In the genomic region with DNA sequence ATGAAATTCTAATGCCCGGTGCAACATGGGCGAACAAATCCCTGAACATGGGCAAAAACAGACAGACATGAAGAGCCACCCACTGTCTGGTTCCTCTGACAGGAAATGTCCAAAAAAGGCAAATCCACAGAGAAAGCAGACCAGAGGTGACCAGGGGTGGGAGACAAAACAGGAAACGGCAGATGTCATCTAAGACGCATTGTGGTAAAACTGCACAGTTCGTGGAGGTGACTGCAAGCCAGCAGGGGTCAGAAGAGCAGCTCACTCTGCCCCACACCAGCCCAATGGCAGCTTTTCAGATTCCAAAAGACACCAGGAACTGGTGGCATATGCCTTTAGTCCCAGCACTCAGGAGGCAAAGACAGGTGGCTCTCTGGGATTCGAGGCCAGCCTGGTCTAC, we compare ENCODE assay signal across 8 mouse cellular contexts. TPM values are rescaled to one million over a fixed set of nuclear protein-coding genes. Genes with fewer than 3 reads are reported as not detected.
DNase-seq lines count a peak whose midpoint lies in the region; ATAC-seq and TF ChIP-seq lines count a peak whose summit lies in the region.

No protein-coding gene starts in this region.

- peaks cover 22% of the 10 kb centered on the region for H3K4me1 ChIP-seq in bone marrow, adult 2 months (ENCODE audit: control insufficient read depth, insufficient read depth, low read length)
- peaks cover 29% of the 10 kb centered on the region for H3K4me1 ChIP-seq in liver, embryonic 16.5 days (ENCODE audit: control insufficient read depth, low read depth, low read length)
- H3K4me1 ChIP-seq in stomach, embryonic 16.5 days (ENCODE audit: control insufficient read depth, insufficient read depth, low read length) = peaks cover 32% of the 10 kb centered on the region
- H3K4me1 ChIP-seq in forebrain, embryonic 11.5 days (replicated peaks; ENCODE audit: control insufficient read depth, insufficient read depth, low read length) = peaks cover 3% of the 10 kb centered on the region; the same call in 1 of the 2 replicates

- H3K4me2 ChIP-seq in liver, embryonic 16.5 days (ENCODE audit: low read depth, low read length) = no peak overlapping the region
- H3K4me2 ChIP-seq in stomach, embryonic 16.5 days (ENCODE audit: low read depth, low read length) = no peak overlapping the region
- H3K4me2 ChIP-seq in forebrain, embryonic 11.5 days (ENCODE audit: low read depth, low read length, severe bottlenecking) = no peak overlapping the region

- H3K27me3 ChIP-seq in liver, embryonic 16.5 days (ENCODE audit: control insufficient read depth, insufficient read depth, low read depth, low read length) = no peaks in the 10 kb centered on the region
- no peaks in the 10 kb centered on the region for H3K27me3 ChIP-seq in stomach, embryonic 16.5 days (ENCODE audit: control insufficient read depth, insufficient read depth, low read length)
- H3K27me3 ChIP-seq in forebrain, embryonic 11.5 days (ENCODE audit: control insufficient read depth, insufficient read depth, low read length) = no peaks in the 10 kb centered on the region

- peak overlapping the region; percentile 87 for H3K27ac ChIP-seq in bone marrow, adult 2 months (ENCODE audit: control insufficient read depth, insufficient read depth, low read depth, low read length, poor library complexity)
- H3K27ac ChIP-seq in liver, embryonic 16.5 days (ENCODE audit: low read length) = peak overlapping the region; percentile 75
- peak overlapping the region; percentile 95 for H3K27ac ChIP-seq in stomach, embryonic 16.5 days (ENCODE audit: low read length)
- H3K27ac ChIP-seq in forebrain, embryonic 11.5 days (ENCODE audit: low read depth, low read length) = no peak overlapping the region

- H3K9ac ChIP-seq in liver, embryonic 16.5 days (ENCODE audit: low read depth, low read length) = no peak overlapping the region
- peak overlapping the region; percentile 48; the same call in 1 of the 2 replicates for H3K9ac ChIP-seq in stomach, embryonic 16.5 days (ENCODE audit: low read length)
- no peak overlapping the region for H3K9ac ChIP-seq in forebrain, embryonic 11.5 days (ENCODE audit: low read length)

- 18% methylated on average over 6 of the region's 6 CpGs for WGBS in bone marrow, adult 2 months
- WGBS in liver, embryonic 16.5 days (ENCODE audit: insufficient replicate concordance) = 27% methylated on average over 6 of the region's 6 CpGs
- 47% methylated on average over 6 of the region's 6 CpGs for WGBS in stomach, embryonic 16.5 days
- WGBS in forebrain, embryonic 11.5 days = 75% methylated on average over 6 of the region's 6 CpGs

- TF ChIP-seq POLR2A in bone marrow, adult 2 months (IDR thresholded peaks at IDR 0.05; ENCODE audit: borderline replicate concordance, control insufficient read depth, low read depth, low read length) = no peak

- TF ChIP-seq CTCF in bone marrow, adult 2 months (IDR thresholded peaks at IDR 0.05; ENCODE audit: control insufficient read depth, insufficient read depth, low read length) = peak; percentile 78

- H3K9me3 ChIP-seq in liver, embryonic 16.5 days (replicated peaks; ENCODE audit: control insufficient read depth, low read length) = no peaks in the 10 kb centered on the region
- H3K9me3 ChIP-seq in stomach, embryonic 16.5 days (replicated peaks; ENCODE audit: control insufficient read depth, low read length) = no peaks in the 10 kb centered on the region
- H3K9me3 ChIP-seq in forebrain, embryonic 11.5 days (ENCODE audit: control insufficient read depth, low read length) = no peaks in the 10 kb centered on the region

- peak; percentile 27 for ATAC-seq in liver, embryonic 16.5 days (ENCODE audit: low read depth)
- no peak for ATAC-seq in stomach, embryonic 16.5 days (ENCODE audit: insufficient read depth, low FRiP score)
- ATAC-seq in forebrain, embryonic 11.5 days (replicated peaks; ENCODE audit: low FRiP score) = no peak

- no peaks in the 10 kb centered on the region; the same call in 1 of the 2 replicates for H3K36me3 ChIP-seq in liver, embryonic 16.5 days (ENCODE audit: control insufficient read depth, insufficient read depth)
- H3K36me3 ChIP-seq in stomach, embryonic 16.5 days (ENCODE audit: control insufficient read depth, insufficient read depth, low read length) = 0 out of 2 replicates have a peak, but pooled peaks cover 4% of the 10 kb centered on the region
- no peaks in the 10 kb centered on the region for H3K36me3 ChIP-seq in forebrain, embryonic 11.5 days (ENCODE audit: control insufficient read depth, insufficient read depth, low read length)

- H3K4me3 ChIP-seq in bone marrow, adult 2 months (replicated peaks; ENCODE audit: control insufficient read depth, low read depth, low read length) = no peak overlapping the region
- H3K4me3 ChIP-seq in liver, embryonic 16.5 days (ENCODE audit: low read depth, low read length) = no peak overlapping the region
- no peak overlapping the region for H3K4me3 ChIP-seq in stomach, embryonic 16.5 days (replicated peaks; ENCODE audit: low read length)
- no peak overlapping the region for H3K4me3 ChIP-seq in forebrain, embryonic 11.5 days (ENCODE audit: low read depth, low read length)

- DNase-seq in kidney, postnatal 36 days = peak; percentile 51 to 53
- no peak for DNase-seq in kidney, adult 18-20 months
- no peak for DNase-seq in adrenal gland, adult 8-10 months
- no peak for DNase-seq in forebrain, embryonic 11.5 days (ENCODE audit: low spot score)
- no peak for DNase-seq in cerebellum, adult 9-10 months

RNA-seq across cellular contexts. Expression of a gene that starts 28.4 kb away (rescaled TPM):
- polyA plus RNA-seq in bone marrow, adult 2 months (2011; ENCODE audit: insufficient read depth, insufficient read length, low replicate concordance, missing spikeins) = 90.1 and 247 TPM in 2 replicates
- 29.9 and 38.1 TPM in 2 replicates for polyA plus RNA-seq in liver, embryonic 16.5 days (2015; fragmentation: Nextera tagmentation; extraction: Ambion mirVana)
- polyA plus RNA-seq in stomach, embryonic 16.5 days (2015; fragmentation: Nextera tagmentation; extraction: Ambion mirVana) = 144 and 177 TPM in 2 replicates
- total RNA-seq in adrenal gland, adult 8-10 months (2022) = 10 to 100 TPM; 38.1 to 64.0 (median 54.4) TPM
- 167 and 251 TPM in 2 replicates for polyA plus RNA-seq in forebrain, embryonic 11.5 days (2014; fragmentation: Nextera tagmentation; extraction: Ambion mirVana)

RNA-seq across cellular contexts. Expression of a gene that starts 33.7 kb away (rescaled TPM):
- polyA plus RNA-seq in bone marrow, adult 2 months (2011; ENCODE audit: insufficient read depth, insufficient read length, low replicate concordance, missing spikeins) = 0.88 and 3.2 TPM in 2 replicates
- polyA plus RNA-seq in liver, embryonic 16.5 days (2015; fragmentation: Nextera tagmentation; extraction: Ambion mirVana) = 4.1 and 4.7 TPM in 2 replicates
- 14.5 and 16.5 TPM in 2 replicates for polyA plus RNA-seq in stomach, embryonic 16.5 days (2015; fragmentation: Nextera tagmentation; extraction: Ambion mirVana)
- total RNA-seq in adrenal gland, adult 8-10 months (2022) = 10 to 100 TPM; 16.1 to 18.1 (median 17.1) TPM
- polyA plus RNA-seq in forebrain, embryonic 11.5 days (2014; fragmentation: Nextera tagmentation; extraction: Ambion mirVana) = 12.6 and 13.4 TPM in 2 replicates

RNA-seq across cellular contexts. Expression of a gene that starts 50.1 kb away (rescaled TPM):
- polyA plus RNA-seq in bone marrow, adult 2 months (2011; ENCODE audit: insufficient read depth, insufficient read length, low replicate concordance, missing spikeins) = 2.8 and 4.8 TPM in 2 replicates
- 4.3 and 4.4 TPM in 2 replicates for polyA plus RNA-seq in liver, embryonic 16.5 days (2015; fragmentation: Nextera tagmentation; extraction: Ambion mirVana)
- polyA plus RNA-seq in stomach, embryonic 16.5 days (2015; fragmentation: Nextera tagmentation; extraction: Ambion mirVana) = 10.7 and 12.7 TPM in 2 replicates
- total RNA-seq in adrenal gland, adult 8-10 months (2022) = 10 to 100 TPM in 3 of 4 experiments, 1 to 10 TPM in 1; 8.4 to 13.8 (median 11.8) TPM
- polyA plus RNA-seq in forebrain, embryonic 11.5 days (2014; fragmentation: Nextera tagmentation; extraction: Ambion mirVana) = 7.3 and 9.9 TPM in 2 replicates

Comparison
In these comparisons a context has a peak if more than half of its experiments do, and no peak if none do; other contexts are left out.
1. DNase-seq: peak in kidney, postnatal 36 days (2 of 2); none in kidney, adult 18-20 months (single experiment), adrenal gland, adult 8-10 months (single experiment), forebrain, embryonic 11.5 days (single experiment) and cerebellum, adult 9-10 months (single experiment).